Mouse (Mus musculus) gastrocnemius, adult 2 months (tissue): ENCODE results near the gene Ccnd1. TPM values are rescaled to one million over a fixed set of nuclear protein-coding genes. Genes with fewer than 3 reads are reported as not detected.

ENCODE experiments used
- DNase-seq: peaks from one replicate; pipeline ENCODE4 v3.0.0; 2022
- H3K27ac ChIP-seq: fragments of 200-600 bp; 2 replicates; pipeline ENCODE4 v1.8.1; 2022; ENCODE audit warnings: mild to moderate bottlenecking
- H3K4me3 ChIP-seq: fragments of 200-600 bp; 2 replicates; pipeline ENCODE4 v1.8.1; 2022; ENCODE audit warnings: mild to moderate bottlenecking, moderate library complexity
- CTCF ChIP-seq: fragments of 200-600 bp; IDR thresholded peaks from 2 replicates; pipeline ENCODE4 v1.8.1; 2022; ENCODE audit warnings: antibody characterized with exemption, mild to moderate bottlenecking, moderate library complexity
- intact Hi-C: fragments of 180-260 bp; cut with DNase I; formaldehyde crosslinking; loops from one replicate; pipeline ENCODE4 v1.15.1; 2025
- long read RNA-seq, 2 experiments: library from polyadenylated mRNA; stranded (forward); transcript quantifications; one replicate each; pipeline ENCODE4 v2.0.0; 2021
- total RNA-seq, 2 experiments: library from RNA; stranded (reverse); gene quantifications; 2 replicates each; pipeline ENCODE4 v1.2.3; 2021

Ccnd1 gene
- 1 to 10 TPM; 1.6 to 5.2 TPM for total RNA-seq
- long read RNA-seq, experiment 1, partial matches to known transcripts, result 0 of 3 reads
- long read RNA-seq, experiment 1, other reads (novel, unspliced or antisense), result 0 of 3 reads
- long read RNA-seq, experiment 2, partial matches to known transcripts, result 0 of 1 reads
- long read RNA-seq, experiment 2, other reads (novel, unspliced or antisense), result 1 of 1 reads

DNA sequence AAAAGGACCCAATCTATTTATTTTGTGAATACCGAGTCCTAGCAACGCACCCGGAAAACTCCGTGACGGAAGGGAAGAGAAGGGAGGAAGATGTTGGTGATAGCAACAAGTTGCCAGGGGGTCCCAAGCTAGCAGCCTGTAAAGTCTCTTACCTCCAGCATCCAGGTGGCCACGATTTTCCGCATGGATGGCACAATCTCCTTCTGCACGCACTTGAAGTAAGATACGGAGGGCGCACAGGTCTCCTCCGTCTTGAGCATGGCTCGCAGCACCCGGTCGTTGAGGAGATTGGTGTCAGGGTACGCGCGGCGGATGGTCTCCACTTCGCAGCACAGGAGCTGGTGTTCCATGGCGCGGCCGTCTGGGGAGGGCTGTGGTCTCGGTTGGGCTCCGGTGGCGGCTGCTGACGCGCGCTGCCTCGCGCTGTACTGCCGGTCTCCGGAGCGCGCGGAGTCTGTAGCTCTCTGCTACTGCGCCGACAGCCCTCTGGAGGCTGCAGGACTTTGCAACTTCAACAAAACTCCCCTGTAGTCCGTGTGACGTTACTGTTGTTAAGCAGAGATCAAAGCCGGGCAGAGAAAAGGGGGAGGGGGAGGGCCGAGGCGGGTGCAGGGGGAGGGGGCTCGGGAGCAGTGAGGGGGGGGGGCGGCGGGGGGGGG lies at the start of gene Ccnd1:
TSS of gene Ccnd1 (minus strand) at position 582 of the 659 bp plus-strand sequence.
- TF ChIP-seq CTCF, result peak; percentile 10; the same call in 1 of the 2 replicates
- peak within 1 kb of the TSS; percentile 69 for H3K27ac ChIP-seq
- peak; percentile 72 for DNase-seq
- intact Hi-C loops, result loop anchor here (5.0 kb wide), 2 partner anchors 88 to 253 kb away; no protein-coding TSS in a partner anchor
- peak within 1 kb of the TSS; percentile 83 for H3K4me3 ChIP-seq

DNA sequence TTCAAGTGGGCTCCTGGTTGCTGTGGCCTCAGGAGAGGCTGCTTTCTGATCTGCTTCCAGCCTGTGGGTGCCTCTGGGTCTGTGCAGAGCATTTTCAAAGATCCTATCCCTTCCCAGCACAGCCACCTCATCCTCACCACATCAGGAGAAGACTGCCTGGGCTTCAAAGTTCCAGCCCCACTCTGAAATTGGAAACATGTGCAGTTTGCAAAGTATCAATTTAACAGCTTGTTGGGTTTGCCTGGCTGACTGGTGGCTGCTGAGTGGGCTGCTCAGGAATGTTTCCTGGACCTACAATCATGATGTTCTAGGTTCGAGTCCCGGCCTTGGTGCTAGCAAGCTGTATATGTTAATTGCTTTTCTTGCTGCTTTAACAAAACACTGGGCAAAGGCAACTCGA lies 49.1 kb upstream of the Ccnd1 start:
- no peak for TF ChIP-seq CTCF
- intact Hi-C loops, result no loop called here
- no peak for DNase-seq

DNA sequence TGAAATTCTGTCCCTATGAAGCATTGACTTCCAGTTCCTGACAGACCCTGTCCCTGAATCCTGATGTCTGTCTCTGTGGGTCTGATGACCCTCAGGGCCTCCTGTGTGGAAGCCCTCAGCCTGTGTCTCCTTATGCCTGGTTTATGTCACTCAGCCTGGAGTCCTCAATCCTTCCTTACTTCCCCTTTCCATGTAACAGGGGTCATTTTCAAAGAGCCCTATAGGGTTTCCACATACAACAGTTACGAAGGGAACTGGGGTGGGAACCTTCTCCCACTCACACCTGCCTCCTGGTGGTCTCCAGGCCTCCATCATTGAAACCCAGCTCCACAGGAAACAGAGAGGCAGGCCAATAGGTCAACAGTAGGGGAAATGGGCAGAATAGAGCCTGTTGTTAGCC lies 45.4 kb upstream of the Ccnd1 start:
- no peak overlapping the region for H3K27ac ChIP-seq
- no peak overlapping the region for H3K4me3 ChIP-seq
- TF ChIP-seq CTCF, result no peak
- intact Hi-C loops, result no loop called here
- no peak for DNase-seq

More for the DNA sequence above, 49.1 kb upstream of the Ccnd1 start:
- no peak overlapping the region for H3K4me3 ChIP-seq
- no peak overlapping the region for H3K27ac ChIP-seq

DNA sequence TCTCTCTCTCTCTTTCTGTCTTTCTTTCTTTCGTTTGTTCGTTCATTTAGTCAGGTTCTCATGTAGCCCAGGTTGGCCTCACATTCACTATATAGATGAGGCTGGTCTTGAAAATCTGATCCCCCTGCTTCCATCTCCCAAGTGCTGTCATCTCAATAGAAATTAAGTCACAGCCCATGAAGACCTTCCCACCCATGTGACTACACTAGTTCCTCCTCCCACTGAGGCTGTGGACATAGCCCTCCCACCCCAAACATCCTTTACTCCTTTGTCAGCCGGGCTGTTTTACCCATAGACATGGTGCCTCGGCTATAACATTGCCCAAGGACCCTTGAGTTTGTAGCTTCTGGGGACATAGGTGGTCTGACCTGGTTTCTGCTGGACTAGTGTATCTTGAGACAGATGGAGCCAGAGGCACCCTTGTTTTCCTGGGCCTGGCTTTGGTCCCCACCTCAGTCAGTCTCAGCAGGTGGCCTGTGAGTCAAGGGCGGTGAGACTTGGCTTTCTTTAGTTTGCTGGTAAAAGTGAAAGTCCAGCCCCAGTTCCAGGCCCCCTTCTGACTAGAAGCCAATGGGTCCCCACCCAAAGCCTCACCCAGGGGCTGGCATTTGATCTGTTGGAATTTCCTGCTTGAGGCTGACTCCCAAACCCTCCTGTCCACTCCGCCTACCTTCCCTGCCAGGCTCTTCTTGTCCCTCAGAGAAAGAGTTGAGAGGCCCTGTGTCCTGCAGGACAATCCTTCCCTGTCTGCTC lies 42.8 kb upstream of the Ccnd1 start:
- intact Hi-C loops, result no loop called here
- Histone ChIP-seq H3K4me3 (no peak overlapping the region), H3K27ac (peak overlapping the region; percentile 25; the same call in 1 of the 2 replicates)
- DNase-seq, result no peak
- TF ChIP-seq CTCF, result no peak

DNA sequence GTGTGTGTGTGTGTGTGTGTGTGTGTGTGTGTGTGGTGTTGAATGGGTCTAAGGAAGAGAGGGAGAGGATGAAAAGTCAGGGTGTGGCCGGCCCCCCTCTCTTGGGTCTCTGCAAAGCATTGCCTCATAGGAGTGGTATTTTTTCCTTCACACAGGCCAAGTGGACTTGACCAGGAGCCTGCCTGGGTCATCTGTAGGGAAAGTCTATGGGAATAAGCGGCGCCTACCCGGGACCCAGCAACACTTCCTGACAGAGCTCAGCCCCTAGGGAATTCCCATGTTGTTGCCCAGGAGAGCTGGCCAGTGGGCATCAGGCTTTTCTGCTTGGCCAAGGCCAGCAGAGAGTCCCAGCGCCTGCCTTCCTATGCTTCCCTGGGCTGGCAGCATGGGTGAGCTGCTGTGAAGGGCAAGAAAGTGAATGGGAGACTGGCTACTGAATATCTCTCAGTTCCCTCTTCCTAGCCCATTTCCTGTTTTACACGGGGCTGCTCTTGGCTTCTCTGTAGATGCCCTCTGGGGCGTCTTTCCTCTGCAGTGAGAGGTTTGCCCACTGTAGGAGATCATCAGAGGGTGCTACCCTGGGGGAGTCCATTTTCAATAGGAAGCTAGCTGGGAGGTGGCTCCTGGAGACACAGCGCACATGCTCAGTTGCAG lies 41.8 kb upstream of the Ccnd1 start:
- intact Hi-C loops, result no loop called here
- no peak for DNase-seq
- Histone ChIP-seq H3K4me3 (no peak overlapping the region), H3K27ac (peak overlapping the region; percentile 57)
- TF ChIP-seq CTCF, result no peak

DNA sequence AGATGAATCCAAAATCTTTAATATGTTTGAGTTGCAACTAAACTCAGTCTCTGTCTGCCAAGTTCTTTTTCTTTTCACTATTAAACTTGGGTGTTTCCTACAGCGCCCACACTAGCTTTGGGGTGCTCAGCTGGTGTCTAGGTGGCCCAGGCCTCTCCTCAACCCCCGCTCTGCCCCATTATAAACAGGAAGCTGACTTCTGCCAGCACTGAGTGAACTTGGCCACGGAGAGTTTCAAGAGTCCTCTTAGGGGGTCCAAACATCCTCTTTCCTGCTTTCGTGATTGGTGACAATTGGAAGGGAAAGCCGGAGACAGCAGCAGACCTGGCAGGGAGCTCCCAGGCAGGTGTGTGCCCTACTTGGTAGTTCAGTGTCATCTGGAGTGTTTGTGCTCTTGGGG lies 40.1 kb upstream of the Ccnd1 start:
- no peak overlapping the region for H3K27ac ChIP-seq
- intact Hi-C loops, result no loop called here
- no peak for DNase-seq
- TF ChIP-seq CTCF, result no peak
- H3K4me3 ChIP-seq, result no peak overlapping the region

DNA sequence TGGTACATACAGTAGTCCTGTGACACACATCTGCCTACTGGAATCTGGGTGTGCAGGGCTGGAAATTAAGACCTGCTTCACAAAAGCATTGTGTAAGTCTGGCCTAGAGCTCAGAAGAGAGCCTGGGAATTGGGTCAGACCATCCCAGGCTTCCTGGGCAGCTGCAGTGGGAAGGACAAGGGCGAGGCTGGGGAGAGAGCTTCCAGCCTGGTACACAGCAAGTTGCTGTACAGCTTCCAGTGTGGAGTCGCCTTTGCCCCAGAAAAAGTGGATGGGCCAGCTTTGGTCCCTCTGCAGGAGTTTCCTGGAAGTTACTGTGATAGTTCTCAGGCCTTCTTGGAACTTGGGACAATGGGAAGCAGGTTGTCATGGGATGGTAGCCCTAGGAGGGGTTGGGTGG lies 37.4 kb upstream of the Ccnd1 start:
- Histone ChIP-seq H3K4me3 (no peak overlapping the region), H3K27ac (no peak overlapping the region; the same call in 1 of the 2 replicates)
- DNase-seq, result no peak
- TF ChIP-seq CTCF, result no peak
- intact Hi-C loops, result no loop called here

DNA sequence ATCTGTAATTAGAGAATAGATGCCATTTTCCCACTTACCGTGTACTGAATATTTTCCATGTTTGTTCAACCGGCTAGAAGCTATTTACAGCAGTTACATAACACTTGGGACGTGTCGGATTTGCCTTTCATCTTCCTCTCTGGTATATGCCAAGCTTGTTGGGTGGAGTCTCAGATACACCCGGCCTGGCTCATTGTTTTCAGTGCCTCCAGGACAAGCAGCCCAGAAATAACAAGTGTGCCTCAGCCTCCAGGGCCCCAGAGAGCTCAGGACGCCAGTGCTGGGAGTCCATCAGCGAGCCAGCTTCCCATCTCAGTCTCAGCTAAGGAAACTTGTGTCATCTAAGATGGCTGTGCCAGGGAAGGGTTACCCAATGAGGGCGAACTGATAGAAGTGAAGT lies 33.7 kb upstream of the Ccnd1 start:
- intact Hi-C loops, result no loop called here
- H3K27ac ChIP-seq, result no peak overlapping the region; the same call in 1 of the 2 replicates
- TF ChIP-seq CTCF, result no peak
- peak; percentile 46 for DNase-seq
- H3K4me3 ChIP-seq, result no peak overlapping the region

DNA sequence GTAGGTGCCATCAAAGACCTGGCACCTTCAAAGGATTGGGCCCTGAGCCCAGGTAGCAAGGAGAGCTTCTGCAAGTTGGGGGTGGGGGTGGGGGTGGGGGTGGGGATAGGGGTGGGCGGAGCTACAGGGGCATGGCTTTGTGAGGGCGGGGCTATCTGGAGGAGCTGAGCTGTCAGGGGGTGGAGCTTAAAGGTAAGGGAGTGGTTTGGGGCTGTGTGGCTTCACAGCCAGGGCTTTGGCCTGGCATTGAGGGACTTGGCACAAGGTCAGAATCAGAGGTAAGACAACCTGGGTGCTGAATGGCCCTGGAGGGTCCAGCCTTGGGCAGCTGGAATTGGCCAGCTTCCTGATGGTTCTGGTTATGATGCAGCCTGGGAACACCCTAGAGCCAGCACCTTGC lies 32.0 kb upstream of the Ccnd1 start:
- TF ChIP-seq CTCF, result no peak
- no peak for DNase-seq
- Histone ChIP-seq H3K4me3 (no peak overlapping the region), H3K27ac (no peak overlapping the region)
- intact Hi-C loops, result no loop called here

DNA sequence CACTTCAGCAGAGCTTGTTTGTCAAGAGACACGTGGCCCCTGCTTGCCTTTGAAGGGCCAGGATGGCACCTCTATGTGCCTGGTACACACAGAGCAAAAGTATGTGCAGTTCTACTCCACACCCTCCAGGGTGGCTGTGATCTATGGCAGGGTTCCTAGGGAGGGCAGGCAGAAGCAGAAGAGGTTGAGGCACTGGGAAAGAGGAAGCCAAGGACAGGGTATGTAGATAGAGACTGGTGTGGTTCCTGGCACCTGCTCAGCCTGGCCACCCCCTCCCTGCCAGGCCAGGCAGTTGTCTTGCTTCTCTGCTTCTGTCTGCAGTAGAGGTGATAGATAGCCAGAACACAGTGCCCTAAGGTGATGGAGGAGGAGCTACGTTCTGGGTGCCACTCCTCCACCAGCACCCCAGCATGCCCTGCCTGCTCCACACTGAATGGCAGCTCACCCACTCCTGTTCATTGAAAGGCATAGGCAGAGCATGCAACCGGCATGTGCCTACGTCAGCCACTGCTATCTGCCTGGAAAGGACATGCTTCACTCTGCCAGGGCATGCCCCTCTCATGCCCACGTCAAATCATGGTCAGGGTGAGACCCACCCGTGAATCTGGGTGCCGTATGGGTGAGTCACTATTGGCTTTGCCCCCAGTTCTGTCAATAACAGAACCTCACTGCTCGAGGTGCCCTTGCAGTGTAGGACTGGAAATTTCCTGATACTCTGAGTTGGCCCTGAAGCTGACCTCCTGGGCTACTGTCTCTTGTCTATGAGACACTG lies 31.5 kb upstream of the Ccnd1 start:
- Histone ChIP-seq H3K4me3 (no peak overlapping the region), H3K27ac (no peak overlapping the region)
- intact Hi-C loops, result no loop called here
- DNase-seq, result no peak
- no peak for TF ChIP-seq CTCF

DNA sequence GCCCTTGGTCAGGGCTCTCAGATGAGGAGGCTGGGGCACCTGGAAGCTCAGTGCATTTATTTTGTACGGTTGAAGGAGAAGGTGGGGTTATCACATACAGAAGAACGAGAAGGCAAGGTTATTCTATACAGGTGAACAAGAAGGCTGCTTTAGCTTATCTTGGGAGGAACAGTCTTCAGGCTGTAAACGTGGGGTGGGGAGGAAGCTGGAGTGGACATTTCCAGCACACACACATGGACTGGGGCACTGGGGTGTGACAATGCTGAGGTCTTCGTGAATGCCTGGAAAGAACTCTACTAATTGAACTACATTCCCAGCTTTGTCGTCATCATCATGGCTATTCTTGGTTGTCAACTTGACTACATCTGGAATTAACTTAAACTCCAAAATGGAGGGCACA lies 26.2 kb upstream of the Ccnd1 start:
- TF ChIP-seq CTCF, result no peak
- no peak for DNase-seq
- no peak overlapping the region for H3K4me3 ChIP-seq
- H3K27ac ChIP-seq, result no peak overlapping the region
- intact Hi-C loops, result no loop called here

DNA sequence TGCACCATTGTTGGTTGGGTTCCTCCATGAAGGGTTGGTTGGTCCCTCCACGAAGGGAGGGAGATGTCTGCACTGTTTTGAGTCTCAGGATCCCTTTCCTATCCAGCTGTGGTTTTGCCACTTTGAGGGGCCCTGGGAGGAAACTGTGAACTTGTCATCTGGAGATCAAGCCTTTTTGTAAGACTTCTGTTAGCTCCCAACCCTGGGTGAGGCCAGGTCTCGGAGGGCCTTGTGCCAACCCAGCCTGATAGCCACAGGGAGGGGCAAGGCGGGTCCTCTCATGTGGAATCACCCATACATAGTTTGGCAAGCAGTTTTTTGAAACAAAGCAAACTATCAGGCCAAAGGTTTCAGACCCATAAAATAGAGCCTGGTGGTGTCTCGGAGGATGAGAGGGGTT lies 24.6 kb upstream of the Ccnd1 start:
- Histone ChIP-seq H3K4me3 (no peak overlapping the region), H3K27ac (no peak overlapping the region)
- intact Hi-C loops, result no loop called here
- no peak for DNase-seq
- no peak for TF ChIP-seq CTCF
